Mouse (Mus musculus) cortical plate, adult 2 months (tissue): ENCODE results near the gene Slc12a5.

ENCODE experiments used
- CTCF ChIP-seq: fragments of 200-500 bp; IDR thresholded peaks from 2 replicates; pipeline ENCODE4 v1.5.1; 2011; ENCODE audit warnings: mild to moderate bottlenecking, control low read depth, low read length; ENCODE audit not compliant: insufficient read depth; ENCODE audit errors: extremely low read depth
- POLR2A ChIP-seq: fragments of 200-500 bp; IDR thresholded peaks from 2 replicates; pipeline ENCODE4 v1.6.1; 2011; ENCODE audit warnings: mild to moderate bottlenecking, low read length, control low read depth; ENCODE audit not compliant: insufficient read depth; ENCODE audit errors: extremely low read depth

DNA sequence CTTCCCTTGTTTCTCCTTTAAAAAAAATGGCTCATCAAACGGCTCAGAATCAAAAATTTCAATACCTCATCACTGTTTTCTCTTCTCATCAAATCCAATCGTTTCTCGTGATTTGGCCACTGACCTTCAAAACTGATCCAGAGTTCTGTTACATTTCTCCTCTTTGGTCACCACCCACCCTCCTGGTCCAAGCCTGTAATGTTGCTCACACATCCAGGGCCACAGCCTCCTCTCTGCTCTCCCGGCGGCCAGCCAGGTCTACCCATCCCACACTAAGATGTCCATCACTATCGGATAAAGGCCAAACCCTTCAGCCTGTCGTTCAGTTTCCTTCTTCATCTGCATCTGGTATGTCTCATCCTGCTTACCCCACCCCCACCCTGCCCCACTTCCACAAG is 1.6 kb downstream of the Slc12a5 start:
- no peak for TF ChIP-seq CTCF
- no peak for TF ChIP-seq POLR2A
